Mouse (Mus musculus) ES-E14 (cell line): ENCODE results near the gene Prss57. TPM values are rescaled to one million over a fixed set of nuclear protein-coding genes. Genes with fewer than 3 reads are reported as not detected.

Experiments
- DNase-seq: peaks from one replicate; pipeline ENCODE4 v3.0.0-alpha.2; 2013; ENCODE audit warnings: low read depth, low spot score
- H3K27ac ChIP-seq: 2 replicates; pipeline ENCODE4 v1.5.1; 2012; ENCODE audit warnings: low read depth, mild to moderate bottlenecking, low read length, moderate library complexity, mixed read lengths; ENCODE audit not compliant: poor library complexity, insufficient read depth, severe bottlenecking
- H3K36me3 ChIP-seq: 2 replicates; pipeline ENCODE4 v1.6.1; 2012; ENCODE audit warnings: mild to moderate bottlenecking, low read length, moderate library complexity, mixed read lengths; ENCODE audit not compliant: control insufficient read depth, poor library complexity, insufficient read depth, severe bottlenecking
- H3K4me1 ChIP-seq, 2 experiments: fragments of 150-350 bp in 1 of 2; sonication (generic) in 1 of 2; 2 replicates each; pipeline ENCODE4 v1.6.1; 2012; ENCODE audit warnings: low read length in 2 of 2, mild to moderate bottlenecking in 1 of 2, mixed read lengths in 1 of 2; ENCODE audit not compliant: control insufficient read depth in 2 of 2, insufficient read depth in 2 of 2, poor library complexity in 1 of 2
- H3K4me3 ChIP-seq, 2 experiments: fragments of 150-350 bp in 1 of 2; sonication (generic) in 1 of 2; 2 replicates each; pipeline ENCODE4 v1.5.1; 2012; ENCODE audit warnings: low read length in 2 of 2, low read depth in 1 of 2, mild to moderate bottlenecking in 1 of 2, mixed read lengths in 1 of 2; ENCODE audit not compliant: insufficient read depth in 1 of 2, poor library complexity in 1 of 2, severe bottlenecking in 1 of 2
- H3K9ac ChIP-seq: 2 replicates; pipeline ENCODE4 v1.6.1; 2012; ENCODE audit warnings: low read depth, mild to moderate bottlenecking, low read length, mixed read lengths; ENCODE audit not compliant: poor library complexity, insufficient read depth, severe bottlenecking
- H3K9me3 ChIP-seq: fragments of 150-350 bp; sonication (generic); 2 replicates; pipeline ENCODE4 v1.6.1; 2012; ENCODE audit warnings: low read depth, mild to moderate bottlenecking, low read length; ENCODE audit not compliant: control insufficient read depth, insufficient read depth
- CHD2 ChIP-seq: IDR thresholded peaks from 2 replicates; pipeline ENCODE4 v1.6.1; 2014; ENCODE audit warnings: mild to moderate bottlenecking, low read depth, low read length, inconsistent platforms
- HCFC1 ChIP-seq: IDR thresholded peaks from 2 replicates; pipeline ENCODE4 v1.6.1; 2012; ENCODE audit warnings: low read length, inconsistent platforms, borderline replicate concordance; ENCODE audit not compliant: insufficient read depth
- MAFK ChIP-seq: IDR thresholded peaks from 2 replicates; pipeline ENCODE4 v1.6.1; 2014; ENCODE audit warnings: mild to moderate bottlenecking, low read depth, low read length, inconsistent platforms; ENCODE audit not compliant: insufficient read depth
- ZC3H11A ChIP-seq: IDR thresholded peaks from 2 replicates; pipeline ENCODE4 v1.6.1; 2012; ENCODE audit warnings: low read depth, mild to moderate bottlenecking, inconsistent platforms, low read length, borderline replicate concordance
- ZNF384 ChIP-seq: IDR thresholded peaks from 2 replicates; pipeline ENCODE4 v1.6.1; 2012; ENCODE audit warnings: low read depth, low read length, inconsistent platforms
- in situ Hi-C, 2 experiments: fragments of 600-800 bp; cut with MboI; formaldehyde crosslinking; loops; one replicate each; pipeline ENCODE4 v1.15.1; 2025; ENCODE audit warnings: low sequenced_read_pairs in 2 of 2, inconsistent platforms in 1 of 2; ENCODE audit not compliant: unreplicated experiment in 2 of 2
- total RNA-seq: library from RNA; depleted of rRNA; stranded (reverse); fragments of 300-350 nt; gene quantifications from 2 replicates; pipeline ENCODE4 v1.2.3, GENCODE M21; 2012

Prss57 gene
- total RNA-seq, 1 experiment = 0.27 TPM

DNA sequence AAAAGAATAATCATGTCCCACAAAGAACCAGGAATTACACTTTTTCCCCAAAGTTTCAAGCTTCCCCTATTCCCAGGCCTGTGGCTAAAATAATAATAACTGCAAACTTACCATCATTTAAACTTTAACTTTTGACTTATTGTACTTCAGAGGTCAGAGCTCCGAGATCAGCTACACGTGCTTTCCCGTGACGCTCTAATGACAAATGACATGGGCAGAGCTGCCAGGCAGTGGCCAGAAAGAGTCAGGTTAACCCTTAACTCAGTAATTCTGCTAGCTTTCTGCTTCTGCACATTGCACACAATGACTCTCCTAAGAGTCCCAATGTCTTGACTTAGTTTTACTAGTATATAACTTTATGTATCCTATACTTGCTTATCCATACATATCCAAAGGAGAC is 21.4 kb downstream of the Prss57 start:
- Histone ChIP-seq H3K4me1 (peaks cover 2 to 15% of the 10 kb centered on the region in 2 experiments; a peak in 1 of 4 replicates), H3K9ac (no peak overlapping the region), H3K9me3 (no peaks in the 10 kb centered on the region), H3K27ac (no peak overlapping the region), H3K4me3 (no peak overlapping the region), H3K36me3 (peaks cover 3% of the 10 kb centered on the region; the same call in 1 of the 2 replicates)
- no peak for DNase-seq
- TF ChIP-seq ZC3H11A (no peak), CHD2 (no peak), MAFK (no peak), HCFC1 (no peak), ZNF384 (no peak)
- in situ Hi-C loops = no loop called here

DNA sequence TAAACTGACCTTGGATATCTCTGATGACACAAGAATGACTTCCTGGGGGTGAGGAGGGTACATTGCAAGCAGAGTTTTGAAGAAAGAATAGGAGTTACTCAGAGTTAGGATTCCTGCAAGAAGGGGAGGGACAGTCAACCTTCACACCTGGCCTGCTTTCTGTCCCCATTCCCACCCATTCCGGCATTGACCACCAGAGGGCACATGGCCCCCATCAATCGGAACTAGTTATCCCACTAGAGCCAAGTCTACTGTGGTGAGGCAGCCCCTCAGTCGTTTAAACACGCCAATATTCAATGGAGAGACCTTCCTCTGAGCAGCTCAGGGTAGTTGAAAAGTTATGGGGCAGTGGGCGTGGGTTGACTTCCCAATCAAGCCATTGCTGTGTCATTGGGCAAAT is 22.4 kb downstream of the Prss57 start:
- Histone ChIP-seq H3K4me3 (no peak overlapping the region), H3K36me3 (peaks cover 6% of the 10 kb centered on the region; the same call in 1 of the 2 replicates), H3K9me3 (no peaks in the 10 kb centered on the region), H3K27ac (no peak overlapping the region), H3K4me1 (peaks cover 2 to 17% of the 10 kb centered on the region in 2 experiments; a peak in 1 of 4 replicates), H3K9ac (no peak overlapping the region)
- in situ Hi-C loops = no loop called here
- DNase-seq = peak; percentile 77
- TF ChIP-seq MAFK (no peak), ZC3H11A (peak; percentile 37; the same call in 1 of the 2 replicates)

DNA sequence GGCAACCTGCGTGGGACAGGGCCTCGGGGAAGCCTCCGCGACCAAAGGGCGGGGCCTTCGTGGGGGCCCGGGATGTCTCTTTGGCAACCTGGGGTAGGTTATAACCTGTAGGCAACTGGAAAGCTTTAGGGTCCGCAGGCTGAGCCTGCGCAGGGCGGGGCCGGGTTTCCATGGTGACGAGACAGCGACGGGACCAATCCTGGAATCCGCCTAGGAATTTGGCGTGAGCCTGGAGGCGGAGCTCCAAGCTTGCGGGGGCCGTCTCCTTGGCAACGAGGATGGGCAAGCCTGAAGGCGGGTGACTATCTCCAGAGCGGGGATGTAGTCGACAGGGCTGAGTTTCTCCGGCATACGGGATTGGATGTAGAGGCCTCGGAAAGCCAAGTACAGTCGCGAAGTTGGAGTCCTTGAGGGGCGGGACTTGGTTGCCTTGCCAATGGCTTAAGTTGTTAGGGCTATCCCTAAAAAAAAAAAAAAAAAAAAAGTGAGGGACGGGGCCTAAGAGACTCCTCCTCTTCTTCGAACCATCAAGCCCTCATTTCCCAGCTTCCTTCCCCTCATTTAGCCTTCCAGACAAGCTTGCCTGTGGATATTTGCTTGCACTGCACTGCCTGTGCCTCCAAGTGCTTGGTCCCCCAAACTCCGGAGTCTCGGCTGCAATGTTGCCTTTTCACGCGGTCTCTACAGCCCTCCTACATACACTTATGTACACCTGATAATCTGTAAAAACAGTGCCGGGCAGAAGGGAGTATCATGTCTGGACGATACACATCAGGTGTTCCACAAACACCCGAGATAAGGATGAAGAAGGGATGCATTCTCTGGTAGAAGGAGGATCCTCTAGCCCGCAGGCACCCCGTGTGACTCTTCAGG is 23.2 kb downstream of the Prss57 start:
- TF ChIP-seq ZNF384 = peak; percentile 88
- TF ChIP-seq MAFK = no peak

DNA sequence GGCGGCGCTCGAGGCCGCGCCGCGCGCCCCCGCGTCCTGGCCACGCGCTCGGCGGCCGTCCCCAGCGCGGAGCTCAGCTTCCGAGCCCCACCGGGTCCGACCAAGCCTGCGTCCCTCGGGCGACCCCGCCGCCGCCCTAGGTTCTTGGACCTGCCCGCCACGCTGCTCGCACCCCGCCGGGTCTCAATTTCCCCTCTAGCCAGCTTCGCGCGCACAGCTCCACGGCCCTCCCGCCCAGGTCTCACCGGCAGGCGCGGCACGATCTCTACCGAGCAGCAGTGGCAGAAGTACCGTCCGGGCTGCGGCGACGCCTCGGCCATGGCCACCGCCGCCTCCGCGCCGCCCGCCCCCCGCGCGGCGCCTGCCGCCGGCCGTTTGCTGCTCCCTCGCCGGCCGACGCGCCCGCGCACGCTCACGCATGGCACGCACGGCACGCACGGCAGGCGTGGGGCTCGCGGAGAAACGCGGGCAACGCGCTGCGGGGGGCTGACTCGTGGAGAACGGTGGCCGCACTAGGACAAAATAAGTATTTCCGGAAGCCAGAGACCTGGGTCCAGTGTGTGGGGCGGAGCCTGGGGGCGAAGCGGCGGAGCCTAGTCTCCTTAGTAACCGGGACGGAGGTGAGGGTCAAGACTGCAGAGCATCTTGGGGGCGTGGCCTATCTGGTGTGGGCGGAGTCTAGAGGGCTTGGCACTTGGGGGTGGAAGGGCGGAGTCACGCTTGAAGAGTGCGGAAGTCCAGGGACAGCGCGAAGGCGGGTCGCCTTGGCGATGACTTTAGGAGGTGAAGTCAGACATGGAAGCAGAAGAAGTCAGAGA is 24.0 kb downstream of the Prss57 start, which contains the start of gene Rnf126:
TSS of gene Rnf126 (minus strand) at position 445 of the 818 bp plus-strand sequence.
- Histone ChIP-seq H3K27ac (peak within 1 kb of the TSS; percentile 88), H3K4me3 (peak within 1 kb of the TSS; percentile 88 to 93), H3K36me3 (peaks cover 22% of the 10 kb centered on the region), H3K9me3 (no peaks in the 10 kb centered on the region), H3K4me1 (peaks cover 2 to 17% of the 10 kb centered on the region in 2 experiments; a peak in 1 of 4 replicates), H3K9ac (peak within 1 kb of the TSS; percentile 95)
- TF ChIP-seq ZC3H11A (no peak), HCFC1 (peak; percentile 68; the same call in 1 of the 2 replicates), ZNF384 (no peak)
- DNase-seq = peak; percentile 100
- in situ Hi-C loops = no loop called here

More for the DNA sequence above, 23.2 kb downstream of the Prss57 start:
- H3K36me3 ChIP-seq = peaks cover 13% of the 10 kb centered on the region; the same call in 1 of the 2 replicates
- peak overlapping the region; percentile 79 for H3K27ac ChIP-seq
- no peaks in the 10 kb centered on the region for H3K9me3 ChIP-seq
- peak; percentile 94 for DNase-seq
- peak overlapping the region; percentile 79 to 81 for H3K4me3 ChIP-seq
- peaks cover 2 to 17% of the 10 kb centered on the region in 2 experiments; a peak in 1 of 4 replicates for H3K4me1 ChIP-seq
- peak overlapping the region; percentile 68 for H3K9ac ChIP-seq
- in situ Hi-C loops = no loop called here
